Mouse (Mus musculus) forebrain, embryonic 11.5 days (tissue): Measurements from ENCODE around the gene Xcl1. TPM values are rescaled to one million over a fixed set of nuclear protein-coding genes. Genes with fewer than 3 reads are reported as not detected.

ENCODE experiments used
- ATAC-seq: fragments of 200-750 bp; cut with Nextera tagmentation; replicated peaks from 2 replicates; pipeline ENCODE4 v1.8.0; 2017; ENCODE audit warnings: moderate TSS enrichment; ENCODE audit not compliant: low FRiP score
- DNase-seq: peaks from one replicate; pipeline ENCODE4 v3.0.0-alpha.2; 2017; ENCODE audit warnings: low spot score
- H3K27ac ChIP-seq: fragments of 300-500 bp; sonication (generic); 2 replicates; pipeline ENCODE4 v1.5.1; 2014; ENCODE audit warnings: low read depth, low read length
- H3K27me3 ChIP-seq: fragments of 300-500 bp; sonication (generic); 2 replicates; pipeline ENCODE4 v1.6.1; 2014; ENCODE audit warnings: mild to moderate bottlenecking, low read length, mixed read lengths; ENCODE audit not compliant: control insufficient read depth, insufficient read depth
- H3K36me3 ChIP-seq: fragments of 300-500 bp; sonication (generic); 2 replicates; pipeline ENCODE4 v1.6.1; 2014; ENCODE audit warnings: mild to moderate bottlenecking, low read length, moderate library complexity, mixed read lengths; ENCODE audit not compliant: control insufficient read depth, insufficient read depth
- H3K4me1 ChIP-seq: fragments of 300-500 bp; sonication (generic); replicated peaks from 2 replicates; pipeline ENCODE4 v1.6.1; 2014; ENCODE audit warnings: low read length, mixed read lengths; ENCODE audit not compliant: control insufficient read depth, insufficient read depth
- H3K4me2 ChIP-seq: fragments of 300-500 bp; sonication (generic); 2 replicates; pipeline ENCODE4 v1.6.1; 2014; ENCODE audit warnings: low read depth, mild to moderate bottlenecking, low read length, moderate library complexity, mixed read lengths; ENCODE audit not compliant: severe bottlenecking
- H3K4me3 ChIP-seq: fragments of 300-500 bp; sonication (generic); 2 replicates; pipeline ENCODE4 v1.5.1; 2014; ENCODE audit warnings: low read depth, low read length
- H3K9ac ChIP-seq: fragments of 300-500 bp; sonication (generic); 2 replicates; pipeline ENCODE4 v1.6.1; 2014; ENCODE audit warnings: low read length
- H3K9me3 ChIP-seq: fragments of 300-500 bp; sonication (generic); 2 replicates; pipeline ENCODE4 v1.6.1; 2016; ENCODE audit warnings: low read length, mixed read lengths; ENCODE audit not compliant: control insufficient read depth
- WGBS: fragments of 180-500 bp; shearing (Covaris S2); extraction: QIAGEN DNeasy Blood & Tissue Kit; methylation state at CpG from one replicate; pipeline ENCODE4 v1.1.7; 2014; 5-methylcytosine and 5-hydroxymethylcytosine counted together
- polyA plus RNA-seq: library from polyadenylated mRNA; unstranded; fragments of >200 nt; fragmentation: Nextera tagmentation; extraction: Ambion mirVana; gene quantifications from 2 replicates; pipeline ENCODE4 v1.2.1, GENCODE M21; 2014

Gene Xcl1
- polyA plus RNA-seq, 1 experiment from 2014 or later = not detected

DNA sequence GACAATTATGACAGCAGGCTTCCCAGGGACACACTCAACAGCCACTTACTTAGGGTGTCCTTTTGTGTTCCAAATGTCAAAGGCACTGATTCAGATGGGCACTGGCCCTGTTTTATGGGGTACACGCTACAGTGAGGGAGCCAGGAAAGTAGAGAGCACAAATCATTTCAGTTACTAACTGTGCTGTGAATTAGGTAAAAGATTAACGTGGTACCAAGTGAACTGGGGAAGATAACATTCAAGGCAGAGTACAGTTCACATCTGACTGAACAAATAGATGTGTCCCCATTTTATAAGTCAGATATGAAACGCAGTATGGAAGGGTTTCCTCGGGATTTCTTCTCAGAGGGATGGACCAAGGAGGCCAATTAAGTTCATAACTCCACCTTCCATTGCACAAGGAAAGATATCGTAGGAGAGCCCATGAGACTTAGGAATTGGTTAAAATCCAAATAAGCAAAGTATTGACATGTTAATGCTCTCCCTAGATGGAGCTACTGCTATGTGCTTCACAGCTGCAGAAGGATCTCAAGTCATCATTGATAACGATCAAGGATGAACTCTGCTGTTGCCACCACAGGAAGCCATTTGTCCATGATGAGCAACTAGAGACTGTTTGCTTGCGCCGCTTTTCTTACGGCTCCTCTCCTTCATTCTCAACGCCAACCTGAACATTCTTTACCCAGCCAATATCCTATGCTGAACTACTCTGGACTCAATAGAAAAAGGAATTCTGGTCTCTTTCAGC lies 1.7 kb downstream of the Xcl1 start:
- Histone ChIP-seq H3K36me3 (no peaks in the 10 kb centered on the region), H3K27ac (no peak overlapping the region), H3K4me1 (no peaks in the 10 kb centered on the region), H3K27me3 (no peaks in the 10 kb centered on the region), H3K9ac (no peak overlapping the region), H3K9me3 (no peaks in the 10 kb centered on the region), H3K4me2 (no peak overlapping the region), H3K4me3 (no peak overlapping the region)
- ATAC-seq (no peak), DNase-seq (no peak)
- WGBS = 91% methylated on average over 10 of the region's 10 CpGs

DNA sequence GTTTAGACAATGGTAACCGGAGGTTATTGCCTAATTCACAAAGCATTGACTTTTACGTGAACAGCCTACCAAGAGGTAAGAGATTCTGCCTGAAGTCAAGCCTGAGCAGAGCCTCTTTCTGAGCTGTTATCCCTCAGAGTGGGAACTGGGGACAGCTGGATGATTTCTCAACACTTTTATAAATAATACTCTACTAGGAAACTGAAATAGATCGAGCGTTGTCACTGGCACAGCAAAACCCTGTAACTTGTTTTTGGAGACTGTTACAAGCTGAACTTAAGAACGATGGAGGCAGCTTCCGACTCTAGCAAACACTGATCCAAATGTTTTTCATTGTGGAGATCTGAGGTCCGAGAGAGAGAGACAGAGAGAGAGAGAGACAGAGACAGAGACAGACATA lies 4.2 kb downstream of the Xcl1 start:
- no peak overlapping the region for H3K4me3 ChIP-seq
- no peak overlapping the region for H3K27ac ChIP-seq
- H3K4me1 ChIP-seq = no peaks in the 10 kb centered on the region
- H3K36me3 ChIP-seq = no peaks in the 10 kb centered on the region
- H3K9me3 ChIP-seq = no peaks in the 10 kb centered on the region
- DNase-seq (no peak), ATAC-seq (no peak)
- no peak overlapping the region for H3K9ac ChIP-seq
- H3K4me2 ChIP-seq = no peak overlapping the region
- 94% methylated on average over 7 of the region's 7 CpGs for WGBS
- H3K27me3 ChIP-seq = no peaks in the 10 kb centered on the region

DNA sequence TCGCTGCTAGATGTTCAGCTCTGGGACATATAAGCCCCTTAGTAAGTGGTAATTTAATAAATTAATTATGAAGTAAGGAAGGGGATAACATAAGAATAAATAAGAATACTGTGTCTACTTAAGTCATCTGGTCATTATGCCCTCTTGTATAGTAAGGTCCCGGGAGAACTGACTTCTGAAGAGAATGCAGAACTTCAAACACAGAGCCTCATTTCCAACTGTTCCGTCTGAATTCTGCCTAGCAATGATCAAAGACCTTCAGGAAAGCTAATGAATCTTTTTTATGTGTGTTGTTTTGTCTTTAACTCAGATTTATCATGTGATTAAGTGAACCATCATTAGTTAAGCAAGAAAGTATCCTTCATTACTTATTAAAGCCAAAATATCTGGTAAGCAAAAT lies 5.3 kb downstream of the Xcl1 start:
- Histone ChIP-seq H3K4me2 (no peak overlapping the region), H3K27ac (no peak overlapping the region), H3K27me3 (no peaks in the 10 kb centered on the region), H3K36me3 (no peaks in the 10 kb centered on the region), H3K9ac (no peak overlapping the region), H3K4me1 (no peaks in the 10 kb centered on the region), H3K4me3 (no peak overlapping the region), H3K9me3 (no peaks in the 10 kb centered on the region)
- WGBS = 83% methylated on average over 3 of the region's 3 CpGs
- no peak for DNase-seq
- no peak for ATAC-seq

DNA sequence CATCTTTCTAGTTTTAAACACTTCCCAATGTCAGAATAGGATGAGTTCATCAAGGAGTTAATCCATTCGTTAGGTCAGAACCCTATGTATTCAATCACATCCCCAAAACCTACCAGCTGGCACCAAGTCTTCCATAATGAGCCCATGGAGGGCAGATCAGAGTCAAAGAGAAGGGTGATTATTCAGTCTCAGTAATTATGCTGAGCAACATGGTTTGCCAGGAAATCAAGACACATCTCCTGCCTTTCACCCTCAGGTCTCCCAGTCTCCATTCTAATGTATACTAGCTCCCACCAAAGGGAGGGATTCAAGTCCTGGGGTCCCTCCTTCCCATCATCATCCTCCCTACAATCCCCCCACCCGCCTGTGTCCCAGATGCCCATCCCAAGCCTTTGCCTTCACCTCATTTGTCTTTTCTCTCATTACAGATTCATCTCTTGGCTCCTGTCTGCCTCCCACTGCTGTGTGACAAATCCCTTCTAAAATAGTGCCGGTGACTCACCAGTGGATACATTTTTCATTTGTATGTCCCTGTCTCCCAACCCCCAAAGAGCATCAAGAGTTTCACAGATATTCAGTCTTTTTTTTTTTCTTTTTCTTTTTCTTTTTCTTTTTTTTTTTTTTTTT lies 8.7 kb downstream of the Xcl1 start:
- no peak overlapping the region for H3K9ac ChIP-seq
- no peaks in the 10 kb centered on the region for H3K4me1 ChIP-seq
- no peak overlapping the region for H3K4me2 ChIP-seq
- no peaks in the 10 kb centered on the region for H3K9me3 ChIP-seq
- H3K36me3 ChIP-seq = no peaks in the 10 kb centered on the region
- 78% methylated on average over 3 of the region's 3 CpGs for WGBS
- no peak overlapping the region for H3K27ac ChIP-seq
- H3K27me3 ChIP-seq = no peaks in the 10 kb centered on the region
- DNase-seq (no peak), ATAC-seq (no peak)
- no peak overlapping the region for H3K4me3 ChIP-seq

DNA sequence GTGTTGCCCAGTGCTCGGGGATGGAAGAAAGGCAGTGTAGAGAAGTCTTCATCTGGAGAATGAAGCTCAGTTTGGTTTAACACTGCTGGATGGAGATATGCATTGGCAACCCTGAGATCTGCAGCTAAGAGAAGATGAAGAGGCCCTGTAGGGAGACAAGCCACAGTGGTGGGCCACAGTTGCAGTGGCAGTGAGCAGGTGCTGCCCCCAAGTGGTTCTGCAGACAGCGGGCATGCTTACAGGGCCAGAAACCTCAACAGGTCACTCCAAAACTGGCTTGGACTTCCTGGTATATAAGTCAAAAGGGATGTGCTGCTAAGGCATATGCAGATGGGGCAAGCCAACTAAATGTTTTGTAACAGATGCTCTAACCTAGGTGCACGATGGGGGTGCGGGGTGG lies 30.3 kb downstream of the Xcl1 start:
- Histone ChIP-seq H3K4me3 (no peak overlapping the region), H3K27ac (no peak overlapping the region), H3K27me3 (no peaks in the 10 kb centered on the region), H3K36me3 (no peaks in the 10 kb centered on the region), H3K9me3 (no peaks in the 10 kb centered on the region), H3K4me1 (no peaks in the 10 kb centered on the region), H3K9ac (no peak overlapping the region), H3K4me2 (no peak overlapping the region)
- ATAC-seq (peak; percentile 80), DNase-seq (peak; percentile 72)
- whole genome bisulfite sequencing = 53% methylated on average over 4 of the region's 4 CpGs

DNA sequence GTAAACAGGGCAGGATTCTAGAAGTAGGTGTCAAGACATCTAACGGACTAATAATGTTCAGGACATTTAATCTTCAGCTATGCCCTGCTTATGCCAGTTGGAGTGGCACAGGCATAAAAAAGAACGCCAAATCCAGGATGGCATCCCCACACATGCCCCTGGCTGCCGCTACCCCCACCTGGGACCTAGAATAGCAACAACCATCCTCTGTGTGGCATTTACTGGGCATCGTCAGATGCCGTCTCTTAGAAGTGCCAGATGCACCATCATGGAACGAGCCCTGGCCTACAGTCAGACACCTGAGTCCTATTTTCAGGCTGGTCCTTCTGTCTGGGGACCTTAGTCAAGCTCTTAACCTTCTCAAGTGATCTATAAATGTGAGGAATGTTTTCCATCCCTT lies 34.6 kb downstream of the Xcl1 start:
- no peak overlapping the region for H3K9ac ChIP-seq
- ATAC-seq (no peak), DNase-seq (no peak)
- WGBS = 89% methylated on average over 6 of the region's 6 CpGs
- no peak overlapping the region for H3K4me2 ChIP-seq
- no peaks in the 10 kb centered on the region for H3K27me3 ChIP-seq
- H3K36me3 ChIP-seq = no peaks in the 10 kb centered on the region
- no peak overlapping the region for H3K27ac ChIP-seq
- no peak overlapping the region for H3K4me3 ChIP-seq
- H3K9me3 ChIP-seq = no peaks in the 10 kb centered on the region
- no peaks in the 10 kb centered on the region; the same call in 1 of the 2 replicates for H3K4me1 ChIP-seq

DNA sequence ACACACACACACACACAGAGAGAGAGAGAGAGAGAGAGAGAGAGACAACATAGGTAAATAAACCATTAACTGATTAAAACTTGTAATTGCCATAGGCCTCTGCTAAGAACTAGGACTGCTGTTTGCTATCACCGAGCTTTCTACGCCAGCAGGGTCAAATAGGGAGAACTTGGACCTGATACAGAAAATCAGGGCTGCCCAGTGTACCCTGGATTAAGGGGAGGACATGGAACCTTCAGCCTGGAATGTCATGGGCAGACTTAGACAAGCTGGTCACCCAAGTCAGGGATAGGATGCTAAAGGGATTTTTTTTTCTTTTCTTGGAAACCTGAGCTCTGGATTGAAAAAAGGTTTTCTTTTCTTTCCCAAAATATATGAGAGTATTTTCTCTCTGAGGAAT lies 35.1 kb downstream of the Xcl1 start:
- H3K36me3 ChIP-seq = no peaks in the 10 kb centered on the region
- no peaks in the 10 kb centered on the region for H3K9me3 ChIP-seq
- ATAC-seq (no peak), DNase-seq (no peak)
- H3K9ac ChIP-seq = no peak overlapping the region
- H3K4me2 ChIP-seq = no peak overlapping the region
- H3K4me1 ChIP-seq = no peaks in the 10 kb centered on the region; the same call in 1 of the 2 replicates
- WGBS = 88% methylated on average over 2 of the region's 2 CpGs
- H3K27ac ChIP-seq = no peak overlapping the region
- no peaks in the 10 kb centered on the region for H3K27me3 ChIP-seq
- no peak overlapping the region for H3K4me3 ChIP-seq

DNA sequence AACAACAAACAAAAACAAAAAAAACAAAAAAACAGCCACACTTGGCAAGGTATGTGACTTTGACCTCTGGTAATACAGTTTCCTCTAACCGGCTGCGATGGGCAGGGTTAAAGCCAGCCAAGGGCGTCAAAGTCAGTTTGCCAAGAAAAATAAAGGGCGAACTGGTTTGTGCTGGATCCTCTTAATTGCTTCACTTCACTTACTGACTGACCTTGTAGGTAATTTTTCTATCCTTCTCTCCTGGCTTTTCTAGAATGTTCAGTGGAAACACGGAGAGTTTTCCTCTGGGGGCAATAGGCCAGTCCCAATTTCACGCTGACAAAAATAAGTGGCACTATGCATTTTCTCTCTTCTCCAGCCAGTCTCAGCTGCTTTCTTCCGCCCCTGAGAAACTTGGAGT lies 35.8 kb downstream of the Xcl1 start:
- Histone ChIP-seq H3K9me3 (no peaks in the 10 kb centered on the region), H3K36me3 (no peaks in the 10 kb centered on the region), H3K27ac (no peak overlapping the region), H3K4me3 (peak overlapping the region; percentile 47), H3K27me3 (no peaks in the 10 kb centered on the region), H3K4me1 (no peaks in the 10 kb centered on the region; the same call in 1 of the 2 replicates), H3K9ac (peak overlapping the region; percentile 72), H3K4me2 (peak overlapping the region; percentile 77)
- ATAC-seq (peak; percentile 17; the same call in 1 of the 2 replicates), DNase-seq (no peak)
- 40% methylated on average over 7 of the region's 7 CpGs for WGBS
